Mouse (Mus musculus): ENCODE measurements around the gene Uso1. TPM values are rescaled to one million over a fixed set of nuclear protein-coding genes. Genes with fewer than 3 reads are reported as not detected.

The Uso1 gene
- polyA plus RNA-seq, 2 experiments from 2014 or later: 35.5 to 36.5 TPM

- ATAC-seq: no peak
Observed at GRCm38 (mm10) chr5:92196895-92197811, 59.4 kb downstream of the Uso1 start.

GRCm38 (mm10) chr5:92198266-92198665 lies 60.5 kb downstream of the Uso1 start:
- ATAC-seq: no peak

GRCm38 (mm10) chr5:92204162-92205036 lies 66.7 kb downstream of the Uso1 start:
- ATAC-seq: peak; percentile 65

GRCm38 (mm10) chr5:92205184-92205583 lies 67.4 kb downstream of the Uso1 start:
- peak; percentile 18 for ATAC-seq

GRCm38 (mm10) chr5:92205706-92206105 lies 68.0 kb downstream of the Uso1 start:
- no peak for ATAC-seq

- no peak for ATAC-seq
Observed at GRCm38 (mm10) chr5:92206121-92206520, 68.4 kb downstream of the Uso1 start.

- no peak for ATAC-seq
Observed at GRCm38 (mm10) chr5:92210205-92210604, 72.5 kb downstream of the Uso1 start.

GRCm38 (mm10) chr5:92212231-92212630 lies 74.5 kb downstream of the Uso1 start:
- ATAC-seq: no peak

GRCm38 (mm10) chr5:92215308-92215707 lies 77.6 kb downstream of the Uso1 start, which contains the start of gene U90926:
Gene U90926, minus strand, starts transcription at chr5:92215408.
- ATAC-seq: no peak

- no peak for ATAC-seq
Observed at GRCm38 (mm10) chr5:92218915-92219793, 81.4 kb downstream of the Uso1 start.

GRCm38 (mm10) chr5:92219826-92220225 lies 82.1 kb downstream of the Uso1 start:
- ATAC-seq: no peak

GRCm38 (mm10) chr5:92220287-92220902 lies 82.7 kb downstream of the Uso1 start:
- no peak for ATAC-seq

- no peak for ATAC-seq
Observed at GRCm38 (mm10) chr5:92227782-92228181, 90.0 kb downstream of the Uso1 start.

- ATAC-seq: no peak
Observed at GRCm38 (mm10) chr5:92228776-92229175, 91.0 kb downstream of the Uso1 start.

GRCm38 (mm10) chr5:92229514-92229913 lies 91.8 kb downstream of the Uso1 start:
- no peak for ATAC-seq

- no peak for ATAC-seq
Observed at GRCm38 (mm10) chr5:92230306-92230705, 92.6 kb downstream of the Uso1 start.

GRCm38 (mm10) chr5:92231836-92232235 lies 94.1 kb downstream of the Uso1 start:
- ATAC-seq: no peak

- ATAC-seq: no peak
Observed at GRCm38 (mm10) chr5:92233366-92233765, 95.6 kb downstream of the Uso1 start.

- peak; percentile 69 for ATAC-seq
Observed at GRCm38 (mm10) chr5:92234939-92235557, 97.3 kb downstream of the Uso1 start.

GRCm38 (mm10) chr5:92239333-92240232 lies 101.8 kb downstream of the Uso1 start:
- ATAC-seq: no peak
